Mouse (Mus musculus) limb, embryonic 14.5 days (tissue): ENCODE measurements at regions not wholly inside any gene's neighbourhood (a gene's known extent, or its start where the extent isn't known, plus 50 kb on each side); places are given as distances from the start of the nearest gene placed in this dataset.

ENCODE experiments used
- ATAC-seq: fragments of 200-750 bp; cut with Nextera tagmentation; 2 replicates; pipeline ENCODE4 v1.8.0; 2017; ENCODE audit warnings: low read depth, moderate number of reproducible peaks, moderate TSS enrichment; ENCODE audit not compliant: low FRiP score
- DNase-seq: peaks from one replicate; pipeline ENCODE4 v3.0.0-alpha.2; 2015; ENCODE audit warnings: low spot score
- H3K27ac ChIP-seq: fragments of 300-500 bp; sonication (generic); replicated peaks from 2 replicates; pipeline ENCODE4 v1.5.1; 2014; ENCODE audit warnings: low read depth, mild to moderate bottlenecking, low read length, moderate library complexity, mixed read lengths
- H3K27me3 ChIP-seq: fragments of 300-500 bp; sonication (generic); 2 replicates; pipeline ENCODE4 v1.6.1; 2014; ENCODE audit warnings: low read length, mixed read lengths; ENCODE audit not compliant: control insufficient read depth, insufficient read depth
- H3K36me3 ChIP-seq: fragments of 300-500 bp; sonication (generic); 2 replicates; pipeline ENCODE4 v1.6.1; 2014; ENCODE audit warnings: mild to moderate bottlenecking, low read length, moderate library complexity, mixed read lengths; ENCODE audit not compliant: control insufficient read depth, insufficient read depth
- H3K4me1 ChIP-seq: fragments of 300-500 bp; sonication (generic); 2 replicates; pipeline ENCODE4 v1.6.1; 2014; ENCODE audit warnings: antibody characterized with exemption, low read length, mixed read lengths; ENCODE audit not compliant: control insufficient read depth, insufficient read depth
- H3K4me2 ChIP-seq: fragments of 300-500 bp; sonication (generic); replicated peaks from 2 replicates; pipeline ENCODE4 v1.6.1; 2014; ENCODE audit warnings: low read depth, mild to moderate bottlenecking, low read length, moderate library complexity; ENCODE audit not compliant: severe bottlenecking
- H3K4me3 ChIP-seq: fragments of 300-500 bp; sonication (generic); replicated peaks from 2 replicates; pipeline ENCODE4 v1.5.1; 2014; ENCODE audit warnings: low read length
- H3K9ac ChIP-seq: fragments of 300-500 bp; sonication (generic); 2 replicates; pipeline ENCODE4 v1.6.1; 2014; ENCODE audit warnings: mild to moderate bottlenecking, low read depth, low read length, moderate library complexity; ENCODE audit not compliant: severe bottlenecking
- H3K9me3 ChIP-seq: fragments of 300-500 bp; sonication (generic); 2 replicates; pipeline ENCODE4 v1.6.1; 2016; ENCODE audit warnings: low read length; ENCODE audit not compliant: control insufficient read depth
- POLR2A ChIP-seq: fragments of 200-500 bp; IDR thresholded peaks from 2 replicates; pipeline ENCODE4 v1.8.0; 2012; ENCODE audit warnings: inconsistent platforms, mild to moderate bottlenecking, moderate library complexity, borderline replicate concordance; ENCODE audit not compliant: insufficient read depth, insufficient read length; ENCODE audit errors: extremely low read depth
- WGBS: fragments of 180-500 bp; shearing (Covaris S2); extraction: QIAGEN DNeasy Blood & Tissue Kit; methylation state at CpG from one replicate; pipeline ENCODE4 v1.1.7; 2014; 5-methylcytosine and 5-hydroxymethylcytosine counted together

DNA sequence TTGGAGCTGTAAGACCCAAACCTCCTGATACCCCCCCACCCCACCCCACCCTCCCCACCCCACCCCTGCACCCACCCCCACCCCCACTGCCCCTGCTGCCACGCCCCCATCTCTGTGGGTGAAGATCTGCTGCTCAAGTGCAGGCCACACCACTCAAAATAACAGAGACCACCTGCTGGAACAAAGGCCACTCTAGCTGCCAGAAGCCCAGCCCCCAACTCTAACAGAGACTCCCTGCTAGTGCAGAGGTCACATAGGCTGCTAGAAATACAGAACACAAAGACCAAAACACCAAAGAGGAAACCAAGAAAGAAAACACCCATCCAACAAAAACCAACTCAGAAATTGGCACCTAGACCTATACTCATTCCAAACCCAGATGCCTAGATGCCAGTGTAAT, 58.9 kb downstream of the Olfr267 start:
- peaks cover 24% of the 10 kb centered on the region for H3K4me1 ChIP-seq
- no peaks in the 10 kb centered on the region for H3K27me3 ChIP-seq
- H3K9ac ChIP-seq, result no peak overlapping the region
- DNase-seq (no peak), ATAC-seq (no peak)
- WGBS, result 0% methylated on average over 1 of the region's 1 CpGs
- no peak for TF ChIP-seq POLR2A
- no peak overlapping the region for H3K4me2 ChIP-seq
- H3K9me3 ChIP-seq, result no peaks in the 10 kb centered on the region
- H3K27ac ChIP-seq, result no peak overlapping the region
- no peaks in the 10 kb centered on the region for H3K36me3 ChIP-seq
- H3K4me3 ChIP-seq, result no peak overlapping the region

DNA sequence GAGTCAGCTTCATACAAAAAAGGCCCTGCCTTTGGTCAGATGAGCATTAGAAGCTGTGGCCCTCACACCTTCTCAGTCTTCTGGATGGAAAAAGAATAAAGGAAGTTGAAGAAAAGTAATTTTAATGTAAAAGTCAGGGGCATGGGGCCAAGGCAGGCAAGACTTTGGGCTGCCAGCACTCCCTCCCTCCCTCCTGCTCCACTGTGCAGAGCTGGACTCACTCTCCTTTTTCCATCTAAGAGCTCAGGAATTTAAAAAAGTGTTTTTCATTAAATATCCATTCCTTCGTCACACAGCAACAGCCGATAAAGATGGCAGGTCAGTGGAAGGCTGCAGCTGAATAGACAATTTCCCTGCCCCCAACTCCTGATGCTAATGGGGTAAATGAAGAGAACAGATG, 61.1 kb downstream of the Olfr267 start:
- Histone ChIP-seq H3K27me3 (no peaks in the 10 kb centered on the region), H3K4me1 (peaks cover 37% of the 10 kb centered on the region), H3K4me2 (peak overlapping the region; percentile 8), H3K4me3 (no peak overlapping the region), H3K36me3 (no peaks in the 10 kb centered on the region), H3K27ac (peak overlapping the region; percentile 81), H3K9me3 (no peaks in the 10 kb centered on the region), H3K9ac (no peak overlapping the region)
- DNase-seq, result peak; percentile 73
- no peak for TF ChIP-seq POLR2A
- ATAC-seq, result peak; percentile 67
- 18% methylated on average over 2 of the region's 2 CpGs for WGBS

DNA sequence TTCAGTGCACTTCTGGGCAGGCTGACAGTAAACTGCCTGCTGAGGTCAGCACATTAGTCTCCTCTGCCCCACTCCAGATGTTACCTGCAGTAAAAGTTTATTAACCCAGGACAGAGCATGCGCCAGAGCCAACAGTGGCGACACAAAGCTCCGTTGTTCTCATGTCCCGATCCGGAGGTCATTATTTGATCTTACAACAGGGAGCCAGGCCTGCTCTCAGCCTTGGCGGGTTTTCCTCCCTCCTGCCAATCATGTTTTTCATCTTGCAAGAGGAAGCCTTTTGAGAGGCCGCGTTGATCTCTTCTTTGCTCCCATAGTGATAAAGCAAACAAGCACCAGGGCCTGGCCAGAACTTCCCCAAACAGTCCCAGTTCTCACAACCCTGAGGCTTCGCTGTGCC, 64.7 kb downstream of the Olfr267 start:
- H3K36me3 ChIP-seq, result no peaks in the 10 kb centered on the region
- H3K4me3 ChIP-seq, result no peak overlapping the region
- no peaks in the 10 kb centered on the region for H3K9me3 ChIP-seq
- ATAC-seq (peak; percentile 90), DNase-seq (peak; percentile 76)
- H3K9ac ChIP-seq, result no peak overlapping the region
- no peak for TF ChIP-seq POLR2A
- peaks cover 37% of the 10 kb centered on the region for H3K4me1 ChIP-seq
- WGBS, result 16% methylated on average over 9 of the region's 9 CpGs
- H3K27me3 ChIP-seq, result no peaks in the 10 kb centered on the region
- peak overlapping the region; percentile 89 for H3K27ac ChIP-seq
- peak overlapping the region; percentile 23; the same call in 1 of the 2 replicates for H3K4me2 ChIP-seq

DNA sequence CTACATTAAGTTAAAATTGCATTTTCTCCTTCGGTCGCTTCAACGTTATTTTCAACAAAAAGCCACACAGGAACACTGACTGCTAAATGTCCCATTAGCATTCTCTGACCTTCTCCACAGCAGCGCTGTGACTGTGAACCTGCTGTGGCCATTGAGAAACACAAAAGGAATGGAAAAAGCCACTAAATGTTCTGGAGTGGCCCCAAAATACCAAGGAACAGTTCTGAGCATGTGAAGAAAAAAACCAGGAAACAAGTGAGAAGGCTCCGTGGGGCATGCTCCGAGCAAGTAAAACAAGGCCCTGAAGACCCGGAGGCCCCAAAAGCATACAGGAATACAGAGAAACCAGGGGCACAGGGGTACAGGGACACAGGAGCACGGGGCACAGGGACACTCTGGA, 66.8 kb downstream of the Olfr267 start:
- DNase-seq (peak; percentile 2), ATAC-seq (no peak)
- Histone ChIP-seq H3K4me3 (no peak overlapping the region), H3K27ac (no peak overlapping the region), H3K4me1 (peaks cover 28% of the 10 kb centered on the region), H3K4me2 (no peak overlapping the region), H3K9ac (no peak overlapping the region), H3K27me3 (no peaks in the 10 kb centered on the region), H3K36me3 (no peaks in the 10 kb centered on the region), H3K9me3 (no peaks in the 10 kb centered on the region)
- WGBS, result 64% methylated on average over 8 of the region's 8 CpGs
- no peak for TF ChIP-seq POLR2A

DNA sequence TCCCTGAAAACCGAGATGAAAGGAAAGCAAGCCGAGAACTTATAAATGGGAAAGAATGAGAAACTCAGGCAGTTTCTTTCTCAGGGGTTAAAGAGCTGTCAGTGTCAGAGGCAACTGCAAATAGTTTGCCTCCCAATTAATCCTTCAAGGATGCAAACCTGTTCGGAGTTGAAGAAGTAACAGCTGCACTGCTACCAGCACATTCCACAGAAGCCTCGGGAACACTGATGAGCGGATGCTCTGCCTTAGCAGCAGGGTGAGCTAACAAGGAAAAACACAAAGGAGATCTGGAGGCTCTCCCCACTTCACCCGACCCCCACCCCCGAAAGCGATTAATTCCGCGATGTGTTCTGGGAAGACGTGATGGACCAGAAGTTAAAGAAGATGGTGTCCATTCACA, 71.1 kb downstream of the Olfr267 start:
- no peak for TF ChIP-seq POLR2A

DNA sequence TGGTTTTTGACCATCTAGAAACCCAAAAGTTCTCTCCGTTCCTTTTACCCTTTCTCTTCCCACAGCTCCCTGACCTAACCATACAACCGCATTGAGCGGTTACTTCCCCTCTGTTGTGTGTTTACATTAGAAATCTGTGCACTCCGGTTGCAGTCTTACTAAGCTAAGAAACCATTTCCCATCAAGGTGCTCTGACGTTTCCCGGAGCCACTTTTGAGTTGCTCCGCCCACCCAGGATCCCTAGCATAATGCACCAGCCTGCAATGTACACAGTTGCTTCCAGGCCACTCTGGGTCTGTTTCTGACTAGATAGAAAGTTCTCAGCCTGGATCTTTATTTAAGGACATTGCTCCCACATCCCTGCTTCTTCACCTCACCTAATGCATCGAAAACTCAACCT, 71.7 kb downstream of the Olfr267 start:
- Histone ChIP-seq H3K9ac (no peak overlapping the region), H3K4me1 (peaks cover 18% of the 10 kb centered on the region), H3K27ac (no peak overlapping the region), H3K27me3 (no peaks in the 10 kb centered on the region), H3K36me3 (no peaks in the 10 kb centered on the region), H3K4me3 (no peak overlapping the region), H3K4me2 (no peak overlapping the region), H3K9me3 (no peaks in the 10 kb centered on the region)
- ATAC-seq, result no peak
- no peak for TF ChIP-seq POLR2A
- WGBS, result 81% methylated on average over 8 of the region's 8 CpGs
- no peak for DNase-seq

More for the DNA sequence above, 71.1 kb downstream of the Olfr267 start:
- WGBS, result 43% methylated on average over 11 of the region's 11 CpGs
- H3K4me3 ChIP-seq, result no peak overlapping the region
- H3K27ac ChIP-seq, result no peak overlapping the region; the same call in 1 of the 2 replicates
- no peaks in the 10 kb centered on the region for H3K9me3 ChIP-seq
- H3K27me3 ChIP-seq, result no peaks in the 10 kb centered on the region
- H3K9ac ChIP-seq, result no peak overlapping the region
- no peak overlapping the region for H3K4me2 ChIP-seq
- DNase-seq (no peak), ATAC-seq (peak; percentile 78; the same call in 1 of the 2 replicates)
- H3K36me3 ChIP-seq, result no peaks in the 10 kb centered on the region
- H3K4me1 ChIP-seq, result peaks cover 18% of the 10 kb centered on the region
